Mouse (Mus musculus) left cerebral cortex, adult 6 months (tissue): ENCODE results near the gene Kcnj15. TPM values are rescaled to one million over a fixed set of nuclear protein-coding genes. Genes with fewer than 3 reads are reported as not detected.

Experiments
- long read RNA-seq, 2 experiments: library from polyadenylated mRNA; unstranded; transcript quantifications; one replicate each; pipeline ENCODE4 v2.0.0; 2019 to 2020
- polyA plus RNA-seq: library from polyadenylated mRNA; unstranded; fragments of <200 nt; fragmentation: Nextera tagmentation; gene quantifications from 2 replicates; pipeline ENCODE4 v1.2.3, GENCODE M21; 2021

Kcnj15 gene
- polyA plus RNA-seq, result 0.07 TPM in 1 of 2 replicates, not detected in the other
- long read RNA-seq, experiment 1, result 0 reads
- long read RNA-seq, experiment 2, result 0 reads

GRCm38 (mm10) chr16:95257266-95257894 lies at the start of gene Kcnj15:
Kcnj15 (plus strand) TSS chr16:95257558.

